Mouse (Mus musculus) cerebellum, adult 9-11 months (tissue): ENCODE data around the gene Slc6a1.
"Not testable (repeated sequence)": the region's sequence is repeated elsewhere in the genome, so short reads cannot be mapped to it uniquely, and the experiment has no call there.

Experiments used
- DNase-seq: peaks from one replicate; pipeline ENCODE4 v3.0.0; 2022

The Slc6a1 gene

GRCm38 (mm10) chr6:114290929-114291328 lies 8.5 kb downstream of the Slc6a1 start:
- peak; percentile 50 for DNase-seq

DNA sequence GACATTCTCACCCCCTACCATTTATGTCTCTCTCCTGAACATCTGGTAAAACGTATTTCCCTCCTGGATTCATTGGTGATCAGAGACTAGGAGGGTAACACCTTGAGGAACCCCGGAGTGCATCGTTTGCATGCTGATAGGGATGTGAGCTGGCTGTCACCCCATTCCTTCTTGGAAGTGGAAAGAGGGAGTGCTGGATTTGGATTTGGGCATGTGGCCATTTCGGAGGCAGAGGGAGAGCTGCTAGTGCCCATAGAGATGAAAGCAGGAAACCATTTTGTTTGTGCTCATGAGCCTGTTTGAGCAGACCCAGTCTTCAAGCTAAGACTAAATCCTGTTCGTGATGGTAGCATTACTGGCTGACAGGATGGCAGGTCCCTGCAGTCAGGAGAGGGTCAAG lies 9.0 kb downstream of the Slc6a1 start:
- DNase-seq, result no peak

- DNase-seq, result no peak
Measured at GRCm38 (mm10) chr6:114293511-114293910, 11.1 kb downstream of the Slc6a1 start.

- no peak for DNase-seq
Measured at GRCm38 (mm10) chr6:114295086-114295485, 12.7 kb downstream of the Slc6a1 start.

DNA sequence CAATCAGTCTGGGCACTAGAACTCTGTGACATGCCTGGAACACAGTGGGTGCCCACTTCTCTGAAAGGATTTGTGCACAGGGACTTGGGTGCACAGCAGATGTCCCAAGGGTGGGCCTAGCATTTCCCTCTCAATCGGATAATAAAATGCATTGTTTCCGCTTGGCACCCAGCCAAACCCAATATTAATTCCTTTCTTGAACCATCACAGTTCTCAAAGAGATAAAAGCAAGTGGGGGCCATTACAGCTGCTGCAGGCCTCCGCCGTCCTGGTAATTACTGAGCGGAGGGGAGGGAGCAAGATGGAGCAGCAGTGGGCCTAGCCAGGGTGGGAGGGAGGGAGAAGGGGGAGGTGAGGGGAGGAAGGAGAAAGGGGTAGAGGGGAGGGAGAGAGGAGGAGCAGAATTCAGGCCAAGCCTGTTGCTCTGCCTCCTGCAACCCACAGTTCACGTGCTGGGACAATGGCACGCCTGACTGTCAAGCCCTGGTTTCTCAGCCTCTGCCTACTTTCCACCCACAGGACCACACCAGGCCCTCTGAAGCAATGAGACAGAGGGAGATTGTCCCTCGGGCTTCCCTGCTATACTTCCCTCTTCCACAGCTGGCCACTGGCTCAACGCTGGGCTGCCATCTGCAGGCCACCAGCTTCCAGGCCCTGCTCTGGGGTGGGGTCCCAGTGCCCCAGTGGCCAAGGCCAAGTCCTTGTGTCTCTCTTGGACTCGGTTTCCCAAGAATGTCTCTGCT lies 15.0 kb downstream of the Slc6a1 start:
- no peak for DNase-seq

DNA sequence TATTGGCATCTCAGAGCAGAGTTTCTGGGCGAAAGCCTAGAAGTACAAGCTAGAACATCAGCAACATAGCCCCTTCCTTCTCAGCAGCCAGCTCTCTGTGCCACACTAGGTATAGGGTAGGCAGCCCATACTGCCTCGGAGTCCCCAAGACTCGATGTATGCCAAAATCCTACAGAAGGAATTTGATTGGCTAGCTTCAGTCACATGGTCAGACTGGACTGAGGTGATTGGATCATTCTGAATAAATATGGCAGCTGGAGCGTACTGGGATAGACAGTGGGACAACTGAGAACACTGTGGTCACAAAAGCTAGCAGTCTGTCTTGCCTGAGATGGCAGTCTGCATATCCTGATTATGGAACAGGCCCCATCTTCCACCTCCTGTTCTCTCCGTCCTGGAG lies 17.3 kb downstream of the Slc6a1 start:
- DNase-seq, result no peak

DNA sequence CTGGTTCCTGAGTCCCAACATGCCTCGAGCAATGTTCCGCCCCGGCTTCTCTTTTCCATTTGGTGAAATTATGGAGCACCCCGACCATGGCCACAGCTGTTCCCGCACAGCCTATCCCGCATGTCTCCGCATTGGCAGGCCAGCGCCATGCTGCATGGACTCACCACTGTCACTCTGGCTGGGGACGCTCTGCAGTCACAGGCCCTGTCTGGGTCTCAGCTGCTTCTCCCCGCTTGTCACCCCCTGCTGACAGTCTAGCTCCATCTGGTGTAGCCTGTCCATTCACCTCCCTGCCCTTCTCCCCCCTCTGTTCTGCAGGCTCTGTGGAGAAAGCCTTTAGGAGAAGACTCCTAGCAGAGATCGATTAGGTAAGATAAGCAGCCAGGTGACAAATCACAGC lies 18.3 kb downstream of the Slc6a1 start:
- DNase-seq, result no peak

- no peak for DNase-seq
Measured at GRCm38 (mm10) chr6:114304668-114305067, 22.2 kb downstream of the Slc6a1 start.

GRCm38 (mm10) chr6:114320511-114320910 lies 38.1 kb downstream of the Slc6a1 start:
- no peak for DNase-seq

- DNase-seq, result no peak
Measured at GRCm38 (mm10) chr6:114321146-114321545, 38.7 kb downstream of the Slc6a1 start.

- no peak for DNase-seq
Measured at GRCm38 (mm10) chr6:114322914-114323313, 40.5 kb downstream of the Slc6a1 start.

DNA sequence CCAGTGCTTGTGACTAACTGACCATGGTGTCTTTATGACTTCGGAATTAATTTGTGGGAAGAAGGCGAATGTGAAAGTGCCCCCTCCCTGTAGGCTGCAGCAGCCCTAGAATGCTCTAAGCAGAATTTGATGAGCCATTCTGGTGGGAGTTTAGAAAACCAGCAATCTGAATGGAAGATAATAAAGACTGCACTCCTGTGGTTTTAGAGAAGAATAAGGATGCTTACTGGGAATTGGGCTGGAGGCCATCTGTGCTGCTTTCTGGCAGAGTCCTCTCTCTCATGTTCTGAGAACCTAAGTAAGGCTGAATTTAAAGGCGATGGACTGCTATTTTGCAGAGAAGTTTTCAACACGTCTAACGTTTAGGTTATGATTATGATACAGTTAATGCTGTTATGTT lies 42.4 kb downstream of the Slc6a1 start:
- no peak for DNase-seq

GRCm38 (mm10) chr6:114329597-114330470 lies 47.4 kb downstream of the Slc6a1 start:
- DNase-seq, result no peak

GRCm38 (mm10) chr6:114331926-114332325 lies 49.5 kb downstream of the Slc6a1 start:
- no peak for DNase-seq

DNA sequence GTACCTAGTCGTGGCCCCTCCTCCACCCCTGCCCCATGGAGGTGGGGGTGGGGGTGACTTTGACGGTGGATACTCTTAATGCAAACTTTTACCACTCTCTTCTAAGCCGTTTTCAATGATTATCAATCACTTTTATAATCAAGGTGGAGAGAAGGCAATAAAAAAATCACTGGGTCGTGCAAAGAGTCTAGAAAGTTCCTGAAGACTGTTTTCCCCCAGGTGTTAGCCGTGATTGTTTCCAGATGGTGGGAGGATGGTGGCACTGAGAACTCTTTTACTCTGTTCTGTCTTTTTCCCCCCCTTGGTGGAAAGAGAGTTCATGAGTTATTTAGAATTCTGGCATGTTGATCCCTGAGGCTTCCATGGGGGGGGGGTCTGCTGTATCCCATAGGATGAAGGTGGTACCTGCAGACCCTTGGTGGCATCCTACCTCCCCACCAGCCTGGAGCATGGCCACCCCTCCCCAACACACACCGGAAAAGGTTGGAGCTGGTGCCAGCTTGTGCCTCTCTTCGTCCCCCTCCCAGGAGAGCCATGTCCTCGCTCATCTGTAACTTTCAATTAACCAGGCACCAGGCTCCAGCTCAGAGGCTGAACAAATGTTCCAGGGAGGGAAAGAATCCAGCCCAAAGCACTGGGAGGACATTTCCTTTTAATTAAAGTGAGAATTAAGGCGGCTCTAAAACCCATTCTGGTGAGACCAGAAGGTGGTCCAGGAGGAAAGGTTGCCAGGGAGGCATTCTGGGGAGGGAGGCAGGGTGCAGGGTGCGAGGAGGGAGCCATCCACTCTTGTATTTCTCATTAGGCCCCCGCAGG lies 53.9 kb downstream of the Slc6a1 start:
- peak; percentile 7 for DNase-seq

DNA sequence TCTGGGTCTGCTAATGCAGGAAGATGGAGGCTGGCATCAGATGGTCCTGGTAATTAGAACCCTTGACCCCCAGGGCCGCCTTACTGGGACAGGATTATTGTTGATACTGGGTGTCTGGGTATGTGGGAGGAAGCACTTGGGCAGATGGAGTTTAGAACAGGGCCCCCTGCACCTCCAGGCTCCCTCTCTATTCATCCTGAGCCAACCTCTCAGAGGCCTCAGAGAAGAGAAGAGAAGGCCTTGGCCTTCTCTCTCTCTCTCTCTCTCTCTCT lies 54.4 kb downstream of the Slc6a1 start:
- DNase-seq, result no peak

- not testable (repeated sequence) for DNase-seq
Measured at GRCm38 (mm10) chr6:114341381-114341780, 58.9 kb downstream of the Slc6a1 start.

DNA sequence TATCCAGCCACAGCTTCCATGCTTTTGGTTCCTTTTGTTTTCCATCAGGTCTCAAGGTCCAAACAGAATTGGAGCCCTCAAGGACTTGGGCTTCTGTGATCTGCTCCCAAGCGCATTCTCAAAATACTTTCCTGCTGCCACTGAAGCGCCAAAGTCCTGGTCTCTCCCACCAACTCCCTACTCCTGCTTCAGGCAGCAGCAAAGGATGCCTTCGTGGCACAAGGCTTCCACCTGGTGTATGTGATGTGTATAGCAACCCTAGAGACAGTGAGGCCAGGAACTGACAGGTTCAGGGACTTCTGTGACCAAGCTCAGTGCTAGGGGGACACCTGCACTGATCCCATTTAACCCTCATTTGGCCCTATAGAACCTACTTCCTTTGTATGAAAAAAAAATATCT lies 61.3 kb downstream of the Slc6a1 start:
- peak; percentile 20 for DNase-seq

- peak; percentile 19 for DNase-seq
Measured at GRCm38 (mm10) chr6:114345156-114345555, 62.7 kb downstream of the Slc6a1 start.

DNA sequence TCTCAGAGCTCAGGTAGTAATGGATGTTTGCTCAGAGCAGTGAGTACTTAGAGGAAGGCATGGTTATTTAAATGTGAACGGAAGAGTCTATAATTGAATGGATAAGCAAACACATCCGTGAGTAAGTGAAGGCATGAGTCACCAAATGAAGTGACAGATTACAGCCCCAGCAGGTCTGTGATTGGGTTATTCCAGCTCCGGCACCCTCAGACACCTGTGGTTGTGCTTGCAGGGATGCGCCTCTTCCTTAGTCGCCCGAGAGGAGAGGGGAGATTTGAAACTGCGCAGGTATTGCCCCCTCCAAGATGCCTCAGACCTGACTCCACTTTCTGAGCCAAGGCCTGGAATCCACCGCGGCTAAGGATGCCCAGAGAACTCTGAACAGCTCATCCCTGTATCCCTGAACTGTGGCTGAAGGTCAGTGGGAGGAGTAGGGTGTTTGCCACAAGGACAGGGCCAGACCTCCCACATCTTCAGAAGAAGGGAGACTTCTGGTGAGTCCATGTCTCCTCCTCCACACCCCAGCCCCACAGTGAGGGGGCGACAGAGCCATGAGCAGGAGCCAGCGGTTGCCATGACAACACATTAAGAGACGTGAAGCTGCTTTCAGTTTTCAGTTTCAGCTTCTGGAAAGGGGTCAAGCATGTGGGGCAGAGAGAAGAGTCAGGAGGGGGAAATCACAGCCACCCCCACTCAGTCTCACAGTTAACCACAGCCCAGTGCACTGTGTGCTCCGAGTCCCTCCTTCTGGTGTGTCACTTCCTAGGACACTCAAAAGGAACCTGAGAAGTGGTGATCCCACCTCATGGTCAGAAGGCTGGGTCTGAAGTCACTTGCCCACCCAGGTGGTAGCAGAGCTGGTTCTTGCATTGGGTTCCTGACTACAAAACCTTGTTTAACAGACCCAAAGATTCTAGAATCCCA lies 65.7 kb downstream of the Slc6a1 start:
- DNase-seq, result no peak

GRCm38 (mm10) chr6:114354635-114355034 lies 72.2 kb downstream of the Slc6a1 start:
- no peak for DNase-seq

GRCm38 (mm10) chr6:114358171-114358570 lies 75.7 kb downstream of the Slc6a1 start:
- DNase-seq, result no peak
